Mouse (Mus musculus) gastrocnemius, postnatal 36 days (tissue): ENCODE results near the gene Olfr961. TPM values are rescaled to one million over a fixed set of nuclear protein-coding genes. Genes with fewer than 3 reads are reported as not detected.

Source experiments
- DNase-seq, 2 experiments: peaks; one replicate each; pipeline ENCODE4 v3.0.0; 2022
- intact Hi-C: fragments of 180-260 bp; cut with DNase I; formaldehyde crosslinking; loops from one replicate; pipeline ENCODE4 v1.15.1; 2025
- long read RNA-seq, 2 experiments: library from polyadenylated mRNA; stranded (forward); transcript quantifications; one replicate each; pipeline ENCODE4 v2.0.0; 2021
- total RNA-seq, 2 experiments: library from RNA; stranded (reverse); gene quantifications; 2 replicates each; pipeline ENCODE4 v1.2.3; 2021

Gene Olfr961
- total RNA-seq = not detected
- long read RNA-seq, experiment 1 = 0 reads
- long read RNA-seq, experiment 2 = 0 reads

DNA sequence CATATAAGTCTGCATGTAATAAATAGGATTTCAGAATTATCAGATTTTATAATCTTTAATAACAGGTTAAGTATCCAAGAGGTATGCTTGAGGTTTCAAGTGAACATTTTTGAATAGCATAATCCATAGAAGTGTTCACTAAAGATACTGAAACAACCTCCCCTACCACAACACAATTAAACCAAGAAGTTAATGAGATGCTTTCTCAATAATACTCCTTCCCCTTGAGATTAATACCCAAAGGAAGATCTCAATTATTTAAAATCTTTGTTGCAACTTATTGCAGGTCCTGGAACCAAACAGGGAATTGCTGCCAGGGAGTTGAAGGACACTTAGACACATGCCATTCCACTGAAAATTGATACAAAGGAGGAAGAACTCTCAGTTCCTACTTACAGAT lies at the start of gene Olfr961:
Gene Olfr961 (plus strand): TSS at position 301 of the 400 bp plus-strand sequence.
- DNase-seq = no peak
- intact Hi-C loops = no loop called here

- intact Hi-C loops = no loop called here
- no peak for DNase-seq
Observed at GRCm38 (mm10) chr9:39602536-39603332, 42.2 kb upstream of the Olfr961 start.

GRCm38 (mm10) chr9:39603333-39603845 lies 41.5 kb upstream of the Olfr961 start:
- DNase-seq = no peak
- intact Hi-C loops = no loop called here

- DNase-seq = peak in 1 of 2 experiments; percentile 7
- intact Hi-C loops = no loop called here
Observed at GRCm38 (mm10) chr9:39603999-39604453, 40.9 kb upstream of the Olfr961 start, which contains the start of gene AW551984. AW551984 (minus strand) TSS chr9:39604403.

DNA sequence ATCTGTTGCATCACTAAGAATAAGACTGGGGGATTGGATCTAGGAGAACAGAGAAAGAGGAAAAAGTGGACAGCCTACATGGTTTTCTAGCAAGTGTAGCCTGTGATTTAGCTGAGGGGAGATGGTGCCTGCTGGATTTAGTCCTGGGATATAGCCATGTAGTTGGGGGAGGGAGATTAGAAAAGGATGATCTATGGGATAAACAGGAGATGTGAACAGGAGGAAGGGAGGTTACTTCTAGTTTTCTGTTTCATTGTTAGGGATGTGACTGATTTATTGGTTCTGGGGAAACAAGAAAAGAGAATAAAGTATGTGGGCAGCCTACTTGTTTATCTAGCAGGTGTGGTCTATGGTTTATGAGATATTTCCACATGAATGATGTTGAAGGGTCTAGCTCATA lies 36.4 kb upstream of the Olfr961 start:
- intact Hi-C loops = no loop called here
- DNase-seq = no peak

DNA sequence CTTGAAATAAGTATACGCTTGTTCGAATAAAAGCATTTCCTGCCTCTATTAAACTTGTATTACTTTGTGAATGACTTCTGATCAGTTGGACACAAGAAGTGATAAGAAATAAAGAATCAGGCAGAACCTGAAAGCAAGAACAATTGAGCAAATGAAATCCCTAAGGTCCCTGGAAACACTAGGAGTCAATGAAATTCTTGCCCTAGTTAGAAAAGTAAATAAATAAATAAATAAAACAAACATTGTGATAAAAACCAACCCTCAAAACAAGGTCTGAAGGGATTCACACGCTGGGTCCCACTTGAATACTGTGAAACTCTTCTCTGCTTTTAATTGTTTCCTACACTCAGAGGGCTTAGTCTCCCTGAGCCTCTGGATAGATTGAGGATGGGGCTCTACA lies 34.5 kb upstream of the Olfr961 start, which contains the start of gene Olfr148:
Gene Olfr148 (plus strand): TSS at position 301 of the 400 bp plus-strand sequence.
- DNase-seq = no peak
- intact Hi-C loops = loop anchor here (2.0 kb wide), 1 partner anchor 102 kb away; no protein-coding TSS in a partner anchor

GRCm38 (mm10) chr9:39611953-39612352 lies 32.9 kb upstream of the Olfr961 start:
- no peak for DNase-seq

GRCm38 (mm10) chr9:39621073-39621472 lies 23.8 kb upstream of the Olfr961 start, which contains the start of gene Olfr960:
Olfr960 (plus strand) TSS chr9:39621373.
- intact Hi-C loops = no loop called here
- no peak for DNase-seq

More at GRCm38 (mm10) chr9:39611953-39612352, 32.9 kb upstream of the Olfr961 start:
- intact Hi-C loops = loop anchor here (2.0 kb wide), 1 partner anchor 103 kb away; no protein-coding TSS in a partner anchor

DNA sequence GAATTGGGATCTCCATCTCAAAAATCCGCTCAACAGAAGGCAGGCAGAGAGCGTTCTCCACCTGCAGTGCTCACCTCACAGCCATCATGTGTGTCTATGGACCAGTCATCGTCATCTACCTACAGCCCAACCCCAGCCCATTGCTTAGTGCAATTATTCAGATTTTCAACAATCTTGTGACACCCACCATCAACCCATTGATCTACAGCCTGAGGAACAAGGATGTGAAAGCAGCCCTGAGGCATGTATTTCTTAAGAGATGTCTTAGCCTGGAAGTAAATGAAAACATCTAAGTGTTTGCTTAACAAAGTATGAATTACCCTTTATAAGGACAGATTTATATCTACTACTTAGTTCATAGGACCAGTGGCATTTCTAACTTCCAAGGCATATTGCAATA lies 21.1 kb upstream of the Olfr961 start:
- intact Hi-C loops = no loop called here
- DNase-seq = no peak

DNA sequence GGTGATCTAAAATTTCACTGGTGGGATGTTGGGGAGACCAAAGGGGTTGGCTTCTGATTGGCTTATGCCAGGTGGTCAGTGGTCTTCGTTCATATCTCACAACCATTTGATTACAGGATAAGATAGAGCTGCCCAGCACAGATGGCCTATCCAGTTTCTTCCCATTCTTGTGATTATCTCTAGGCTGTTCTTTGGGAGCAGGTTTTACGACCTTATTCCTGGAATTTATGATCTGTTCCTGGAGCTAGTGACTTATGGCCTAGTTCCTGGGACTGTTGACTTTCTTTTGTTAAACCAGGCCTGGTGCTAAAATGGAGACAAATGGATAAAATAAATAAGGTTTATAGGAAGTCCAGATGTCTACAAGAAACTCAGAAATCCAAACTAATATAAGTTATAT lies 20.2 kb upstream of the Olfr961 start:
- DNase-seq = no peak
- intact Hi-C loops = no loop called here

GRCm38 (mm10) chr9:39629069-39629468 lies 15.8 kb upstream of the Olfr961 start:
- intact Hi-C loops = no loop called here
- no peak for DNase-seq

DNA sequence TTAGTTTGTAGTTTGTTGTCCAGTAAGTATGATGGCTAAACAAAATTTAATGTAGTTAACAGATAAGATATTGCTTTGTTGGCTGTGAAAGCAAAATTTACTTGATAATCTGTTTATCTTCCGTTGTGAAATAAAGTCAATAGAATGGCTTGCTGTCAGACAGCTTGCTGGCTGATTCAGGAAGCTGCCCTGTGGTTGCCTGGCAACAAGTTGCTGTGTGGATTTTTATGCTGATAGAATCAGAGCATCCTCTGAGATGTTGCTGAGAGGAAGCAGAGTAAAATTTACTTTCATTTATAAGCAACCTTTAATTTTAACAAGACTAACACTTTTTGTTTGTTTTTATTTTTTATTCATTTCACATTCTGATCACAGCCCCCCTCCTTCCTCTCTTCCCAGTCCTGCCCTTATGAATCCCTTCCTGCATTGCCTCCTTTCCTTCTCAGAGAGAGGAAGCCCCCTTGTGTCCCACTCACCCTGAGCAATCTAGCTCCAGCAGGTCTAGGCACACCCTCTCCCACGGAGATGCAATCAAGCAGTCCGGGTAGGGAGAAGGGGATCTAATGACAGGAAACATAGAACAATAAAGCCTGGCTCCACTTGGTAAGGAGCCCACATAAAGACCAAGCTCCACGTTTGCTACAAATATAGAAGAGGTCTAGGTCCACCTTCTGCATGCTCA lies 10.8 kb upstream of the Olfr961 start:
- DNase-seq = no peak
- intact Hi-C loops = no loop called here

- no peak for DNase-seq
- intact Hi-C loops = no loop called here
Observed at GRCm38 (mm10) chr9:39647382-39647781, 2.5 kb downstream of the Olfr961 start.

DNA sequence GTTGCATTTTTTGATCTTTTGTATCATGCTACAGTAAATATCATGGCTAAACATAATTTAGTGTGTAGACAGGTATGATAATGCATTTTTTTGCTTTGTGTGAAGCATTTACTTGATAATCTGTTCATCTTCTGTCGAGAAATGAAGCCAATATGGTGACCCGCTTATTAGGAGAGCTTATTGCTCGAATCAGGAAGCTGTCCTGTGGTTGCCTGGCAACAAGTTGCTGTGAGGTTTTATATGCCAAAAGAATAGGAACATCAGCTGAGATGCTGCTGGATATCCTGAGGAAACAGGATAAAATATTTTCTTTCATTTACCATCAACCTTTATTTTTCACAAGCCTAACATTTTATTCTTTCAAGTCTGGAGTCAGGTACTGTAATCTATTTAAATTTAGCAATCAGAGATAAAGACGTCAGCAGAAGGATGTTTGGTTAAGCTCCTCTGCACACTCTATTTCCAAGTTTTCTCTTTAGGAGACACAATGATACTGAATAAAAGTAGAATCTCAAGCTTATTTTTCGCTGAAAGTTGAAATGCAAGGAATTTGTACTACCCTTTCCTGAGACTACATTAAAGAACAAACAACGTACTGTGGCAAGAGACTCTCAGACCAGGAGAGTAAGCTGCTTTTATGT lies 10.0 kb downstream of the Olfr961 start:
- intact Hi-C loops = no loop called here
- no peak for DNase-seq

- intact Hi-C loops = no loop called here
Observed at GRCm38 (mm10) chr9:39666905-39667304, 22.0 kb downstream of the Olfr961 start, which contains the start of gene Olfr963. Olfr963 (plus strand) TSS chr9:39667205.

GRCm38 (mm10) chr9:39669723-39670122 lies 24.8 kb downstream of the Olfr961 start:
- DNase-seq = no peak
- intact Hi-C loops = no loop called here

More at GRCm38 (mm10) chr9:39666905-39667304, 22.0 kb downstream of the Olfr961 start, which contains the start of gene Olfr963:
- DNase-seq = no peak

DNA sequence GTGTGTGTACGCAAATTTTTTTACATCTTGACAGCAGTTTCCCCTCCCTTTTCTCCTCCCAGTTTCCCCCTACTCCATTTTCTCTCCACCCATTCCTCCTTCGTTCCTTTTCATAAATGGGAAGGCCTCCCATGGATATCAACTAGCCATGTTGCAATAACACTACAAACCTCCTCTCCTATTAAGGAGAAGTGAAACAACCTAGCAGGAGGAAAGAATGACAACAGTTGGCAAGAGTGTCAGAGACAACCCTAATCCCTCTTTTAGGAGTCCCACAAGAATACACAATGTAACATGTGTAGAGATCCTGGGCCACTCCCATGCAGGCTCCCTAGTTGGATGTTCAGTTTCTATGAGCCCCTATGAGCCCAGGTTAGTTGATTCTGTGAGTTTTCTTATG lies 29.9 kb downstream of the Olfr961 start:
- intact Hi-C loops = no loop called here
- no peak for DNase-seq

GRCm38 (mm10) chr9:39678557-39678956 lies 33.7 kb downstream of the Olfr961 start:
- intact Hi-C loops = no loop called here
- no peak for DNase-seq

- intact Hi-C loops = no loop called here
- no peak for DNase-seq
Observed at GRCm38 (mm10) chr9:39679280-39679679, 34.4 kb downstream of the Olfr961 start.
